Comparison of ENCODE assay signal across 17 mouse cellular contexts in the genomic region with DNA sequence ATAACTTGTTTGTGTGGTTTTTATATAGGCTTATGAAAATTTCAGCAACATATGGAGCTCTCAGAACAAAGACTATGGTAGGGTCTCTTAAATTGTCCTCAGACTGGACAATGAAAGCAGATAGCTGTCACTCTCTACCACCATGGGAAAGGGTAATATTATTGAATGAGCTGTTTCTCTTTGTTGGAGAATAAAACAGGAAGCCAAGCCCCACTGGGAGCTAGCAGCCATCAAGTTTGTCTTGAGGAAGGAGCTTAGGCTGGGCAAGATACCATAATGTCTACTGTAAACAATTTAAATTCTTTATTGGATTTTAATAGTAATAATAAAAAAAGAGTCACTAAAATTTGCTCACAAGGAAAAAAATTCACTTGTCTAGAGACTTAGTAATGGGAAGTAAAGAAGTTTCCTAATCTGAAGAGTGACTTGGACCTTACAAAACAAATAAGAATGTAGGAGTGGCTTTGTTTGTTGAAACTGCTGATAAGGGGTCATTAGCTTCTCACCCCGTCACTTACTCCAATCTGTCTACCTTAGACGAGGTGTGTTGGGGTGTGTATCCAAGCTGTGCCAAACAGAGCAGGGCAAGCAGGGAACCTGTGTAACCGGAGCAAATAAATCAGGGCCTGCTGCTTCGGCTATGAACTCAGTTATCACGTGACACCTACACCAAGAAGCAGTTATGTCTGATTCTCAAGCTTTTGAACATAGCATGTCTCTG. TPM values are rescaled to one million over a fixed set of nuclear protein-coding genes. Genes with fewer than 3 reads are reported as not detected.
DNase-seq lines count a peak whose midpoint lies in the region; ATAC-seq and TF ChIP-seq lines count a peak whose summit lies in the region.
"Had no signal": no experiment of that assay in that cellular context is flagged by ENCODE, and none has a peak within 500 bp of the region (broad histone marks: within the 10 kb centered on the region; RNA-seq: fewer than 3 reads in every experiment).

No protein-coding gene starts in this region.

- peak; percentile 69 for DNase-seq in urinary bladder, postnatal 14 days (ENCODE audit: low spot score)
- no peak for DNase-seq in urinary bladder, postnatal 4 days (ENCODE audit: low spot score in 2 of 2)
- no peak for DNase-seq in lung, embryonic 14.5 days
- peak; percentile 71 for DNase-seq in lung, postnatal 36 days
- no peak for DNase-seq in heart, adult 18-20 months
- DNase-seq: adrenal gland, postnatal 36 days; cerebellum, adult 8-10 months; kidney, adult 18-20 months; kidney, postnatal 25 days; right cerebral cortex, postnatal 25 days had no signal

- no peak overlapping the region for H3K4me3 ChIP-seq in lung, embryonic 14.5 days (ENCODE audit: low read depth, low read length)
- H3K4me3 ChIP-seq: embryonic facial prominence, embryonic 13.5 days; limb, embryonic 13.5 days; midbrain, embryonic 12.5 days had no signal

- H3K9me3 ChIP-seq in lung, embryonic 14.5 days (ENCODE audit: low read depth, low read length), result no peaks in the 10 kb centered on the region
- H3K9me3 ChIP-seq: embryonic facial prominence, embryonic 13.5 days; limb, embryonic 13.5 days; midbrain, embryonic 12.5 days had no signal

- no peak overlapping the region for H3K4me2 ChIP-seq in lung, embryonic 14.5 days
- H3K4me2 ChIP-seq: embryonic facial prominence, embryonic 13.5 days; limb, embryonic 13.5 days; midbrain, embryonic 12.5 days had no signal

- no peak for TF ChIP-seq CTCF in lung, embryonic 14.5 days (IDR thresholded peaks at IDR 0.05; ENCODE audit: low read depth)

- no peaks in the 10 kb centered on the region for H3K4me1 ChIP-seq in lung, embryonic 14.5 days (ENCODE audit: insufficient read depth)
- H3K4me1 ChIP-seq: limb, embryonic 13.5 days had no signal

- H3K9ac ChIP-seq in lung, embryonic 14.5 days, result no peak overlapping the region
- H3K9ac ChIP-seq: embryonic facial prominence, embryonic 13.5 days; limb, embryonic 13.5 days; midbrain, embryonic 12.5 days had no signal

- WGBS in lung, embryonic 14.5 days, result 13% methylated on average over 5 of the region's 5 CpGs

- H3K27me3 ChIP-seq in lung, embryonic 14.5 days (ENCODE audit: insufficient read depth, low read length), result no peaks in the 10 kb centered on the region
- H3K27me3 ChIP-seq: embryonic facial prominence, embryonic 13.5 days; limb, embryonic 13.5 days; midbrain, embryonic 12.5 days had no signal

- H3K27ac ChIP-seq in lung, embryonic 14.5 days (ENCODE audit: low read depth), result no peak overlapping the region
- H3K27ac ChIP-seq: embryonic facial prominence, embryonic 13.5 days; limb, embryonic 13.5 days; macrophage; midbrain, embryonic 12.5 days had no signal

- peak; percentile 41; the same call in 1 of the 2 replicates for ATAC-seq in lung, embryonic 14.5 days (ENCODE audit: insufficient read depth)
- no peak for ATAC-seq in granulocyte monocyte progenitor cell, adult 5-6 weeks (replicated peaks; ENCODE audit: poor library complexity, severe bottlenecking)
- no peak for ATAC-seq in CD4-positive, CD25-positive, alpha-beta regulatory T cell, adult 4 months
- ATAC-seq: forebrain, embryonic 16.5 days had no signal

- H3K36me3 ChIP-seq in lung, embryonic 14.5 days (ENCODE audit: insufficient read depth), result no peaks in the 10 kb centered on the region
- H3K36me3 ChIP-seq: embryonic facial prominence, embryonic 13.5 days; limb, embryonic 13.5 days; midbrain, embryonic 12.5 days had no signal

RNA-seq across cellular contexts. Expression of a gene that starts 26.8 kb away (rescaled TPM):
- 4.8 and 5.4 TPM in 2 replicates for polyA plus RNA-seq in lung, embryonic 14.5 days (2014; fragmentation: Nextera tagmentation; extraction: Ambion mirVana)
- total RNA-seq in granulocyte monocyte progenitor cell, adult 5-6 weeks (2014; fragmentation: Nextera tagmentation), result 3.0 and 3.1 TPM in 2 replicates
- total RNA-seq in granulocyte monocyte progenitor cell, adult 5-6 weeks (2017), result 2.6 and 2.9 TPM in 2 replicates
- 1 to 10 TPM; 2.2 to 5.8 TPM for polyA plus RNA-seq in CD4-positive, CD25-positive, alpha-beta regulatory T cell, adult 4 months (2017; shearing (Covaris generic))
- 1 to 10 TPM in 1 of 2 experiments, under 1 TPM in 1; 0.79 to 1.4 TPM for total RNA-seq in heart, adult 18-20 months (2021)

RNA-seq across cellular contexts. Expression of a gene that starts 43.5 kb away (rescaled TPM):
- polyA plus RNA-seq in lung, embryonic 14.5 days (2014; fragmentation: Nextera tagmentation; extraction: Ambion mirVana), result 206 and 207 TPM in 2 replicates
- 499 and 569 TPM in 2 replicates for total RNA-seq in granulocyte monocyte progenitor cell, adult 5-6 weeks (2014; fragmentation: Nextera tagmentation)
- total RNA-seq in granulocyte monocyte progenitor cell, adult 5-6 weeks (2017), result 251 and 264 TPM in 2 replicates
- polyA plus RNA-seq in CD4-positive, CD25-positive, alpha-beta regulatory T cell, adult 4 months (2017; shearing (Covaris generic)), result 10 to 100 TPM; 46.3 to 81.6 TPM
- total RNA-seq in heart, adult 18-20 months (2021), result 1 to 10 TPM; 5.5 to 6.3 TPM

Comparison
In these comparisons a context has a peak if more than half of its experiments do, and no peak if none do; other contexts are left out.
1. DNase-seq: peak in urinary bladder, postnatal 14 days (single experiment) and lung, postnatal 36 days (single experiment); none in urinary bladder, postnatal 4 days (0 of 2), lung, embryonic 14.5 days (single experiment) and heart, adult 18-20 months (0 of 2).
2. RNA of a gene that starts 43.5 kb away (total RNA-seq): 251 to 569 TPM in granulocyte monocyte progenitor cell, adult 5-6 weeks; 5.5 to 6.3 TPM in heart, adult 18-20 months; every median in the first group is over 10 times any median in the second.